Mouse (Mus musculus): Measurements from ENCODE around the gene Gm21679. TPM values are rescaled to one million over a fixed set of nuclear protein-coding genes. Genes with fewer than 3 reads are reported as not detected.
"Not testable (repeated sequence)": the region's sequence is repeated elsewhere in the genome, so short reads cannot be mapped to it uniquely, and the experiment has no call there.

The Gm21679 gene
- not detected in 2 replicates for polyA plus RNA-seq (2016; fragmentation: Nextera tagmentation; extraction: Ambion mirVana)

DNA sequence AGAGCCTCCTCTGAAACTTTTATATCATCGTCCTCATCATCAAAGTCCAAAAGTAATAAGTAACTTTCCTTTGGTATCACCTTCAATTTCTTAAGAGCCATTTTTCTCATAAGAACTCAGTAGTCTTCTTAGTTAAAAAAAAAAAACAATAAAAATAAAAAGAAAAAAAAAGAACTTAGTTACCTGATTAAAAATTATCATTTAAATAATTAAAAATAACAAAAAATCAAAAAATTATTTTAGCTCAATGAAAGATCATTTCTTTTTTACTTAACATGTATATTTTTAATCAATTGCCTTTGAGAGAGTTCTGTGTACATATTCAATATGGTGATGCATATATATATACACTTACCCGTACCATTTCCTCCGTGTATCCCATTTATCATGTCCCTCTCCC lies at the start of gene Gm21679:
Gene Gm21679, minus strand, starts transcription at position 101 of the 400 bp plus-strand sequence.
- H3K27me3 ChIP-seq (ENCODE audit: poor library complexity, severe bottlenecking); H3K4me3 ChIP-seq; H3K9me3 ChIP-seq; H3K27ac ChIP-seq; H3K36me3 ChIP-seq (replicated peaks); DNase-seq (ENCODE audit: extremely low spot score, low spot score); H3K4me1 ChIP-seq: not testable (repeated sequence)
- WGBS, result no CpG with 5 or more reads among the region's 3 CpGs
